Mouse (Mus musculus): ENCODE results near the gene Gm9913. TPM values are rescaled to one million over a fixed set of nuclear protein-coding genes. Genes with fewer than 3 reads are reported as not detected.
A peak's percentile ranks its signal among the peaks of the same experiment; 100 is the strongest.

The Gm9913 gene
- total and polyA plus RNA-seq, 3 experiments, result 0.21 to 0.29 (median 0.23) TPM

DNA sequence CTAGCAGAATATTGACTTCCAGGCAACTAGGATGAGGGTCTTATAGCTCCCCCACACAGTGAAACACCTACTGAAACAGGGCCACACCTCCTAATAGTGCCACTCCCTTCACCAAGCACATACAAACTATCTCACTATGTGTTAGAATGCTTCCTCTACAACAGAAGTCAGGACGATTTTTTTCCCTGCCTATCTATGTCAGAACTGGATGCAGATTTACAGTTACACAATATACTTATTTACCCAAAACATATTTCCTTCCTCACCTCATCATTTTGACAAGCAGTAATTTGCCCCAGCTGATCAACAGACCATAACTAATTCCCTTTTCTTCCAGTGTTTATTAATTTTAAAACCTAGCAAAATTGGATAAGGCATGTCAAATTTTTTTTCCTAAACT is 38.8 kb downstream of the Gm9913 start:
- no peak for TF ChIP-seq POLR2A (IDR thresholded peaks at IDR 0.05; ENCODE audit: insufficient read depth, low read depth, low read length)
- TF ChIP-seq CTCF (IDR thresholded peaks at IDR 0.05), result no peak
- TF ChIP-seq EP300 (IDR thresholded peaks at IDR 0.05; ENCODE audit: insufficient read depth, low read depth, low read length), result no peak
- Histone ChIP-seq H3K9ac (ENCODE audit: low read depth, low read length) (no peak overlapping the region), H3K4me3 (no peak overlapping the region), H3K27ac (no peak overlapping the region), H3K36me3 (ENCODE audit: control insufficient read depth, insufficient read depth, low read length) (no peaks in the 10 kb centered on the region), H3K79me2 (replicated peaks; ENCODE audit: control insufficient read depth, insufficient read depth, low read length) (no peaks in the 10 kb centered on the region), H3K27me3 (ENCODE audit: control insufficient read depth, insufficient read depth, low read length) (no peaks in the 10 kb centered on the region), H3K4me1 (ENCODE audit: control insufficient read depth, insufficient read depth, low read length) (no peaks in the 10 kb centered on the region)
- DNase-seq, result no peak
- WGBS, result 48% methylated on average over 1 of the region's 1 CpGs
- intact Hi-C loops (cut with DNase I), result no loop called here

DNA sequence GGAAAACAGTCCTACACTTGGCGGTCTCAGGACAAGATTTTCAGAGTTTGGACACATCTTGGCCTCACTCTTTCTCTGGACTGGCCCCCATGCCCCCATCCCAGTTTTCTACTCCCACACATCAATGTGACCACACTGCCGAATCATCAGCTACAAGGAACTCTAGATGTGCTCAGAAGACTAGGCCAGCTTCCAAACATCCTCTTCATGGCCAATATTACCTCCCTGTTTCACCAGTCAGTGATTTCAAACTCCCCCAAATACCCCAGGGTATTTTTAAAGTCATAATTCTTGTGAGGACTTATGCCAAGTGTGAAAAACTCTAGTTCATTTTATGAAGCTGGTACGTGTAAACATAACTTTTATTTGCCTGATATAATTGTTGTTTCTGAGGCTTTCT is 40.1 kb downstream of the Gm9913 start:
- TF ChIP-seq CTCF (IDR thresholded peaks at IDR 0.05) (no peak), POLR2A (IDR thresholded peaks at IDR 0.05; ENCODE audit: insufficient read depth, low read depth, low read length) (no peak), EP300 (IDR thresholded peaks at IDR 0.05; ENCODE audit: insufficient read depth, low read depth, low read length) (no peak)
- intact Hi-C loops (cut with DNase I), result no loop called here
- no peak overlapping the region for H3K9ac ChIP-seq (ENCODE audit: low read depth, low read length)

DNA sequence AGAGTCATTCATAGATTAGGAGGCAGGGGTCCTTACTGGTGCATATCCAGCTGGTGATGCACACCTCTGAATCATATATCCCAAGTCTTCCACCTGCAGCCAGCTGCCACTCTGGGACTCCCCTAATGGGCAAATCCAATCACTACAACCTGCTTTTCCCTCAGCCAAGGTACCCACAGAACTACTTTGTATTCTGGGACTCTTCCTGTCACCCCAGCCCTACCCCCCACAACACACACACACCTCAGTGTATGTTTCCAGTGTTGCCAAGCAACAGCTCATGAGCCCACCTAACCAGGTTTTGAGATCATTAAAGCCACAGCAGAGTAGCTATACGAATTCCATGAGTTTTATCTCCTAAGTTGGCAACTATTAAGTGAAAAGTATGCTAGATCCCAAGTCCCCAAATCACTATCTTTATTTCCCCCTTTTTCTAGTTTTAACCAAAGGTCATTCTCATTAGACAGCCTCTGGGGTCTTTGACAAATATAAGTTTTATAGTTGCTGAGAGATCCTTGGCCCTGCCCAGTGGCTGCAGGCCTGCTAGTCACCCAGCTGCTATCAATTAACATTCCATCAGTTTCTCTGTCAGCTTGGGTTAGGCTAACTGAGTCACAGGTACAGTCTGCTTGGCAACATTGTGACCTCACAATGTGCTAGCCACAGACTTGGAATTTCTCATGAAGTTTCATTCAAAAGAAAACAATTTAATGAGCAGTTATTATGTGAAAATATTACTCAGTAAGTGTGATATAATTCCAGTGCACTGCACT is 44.1 kb downstream of the Gm9913 start:
- TF ChIP-seq EP300 (IDR thresholded peaks at IDR 0.05; ENCODE audit: insufficient read depth, low read depth, low read length), result no peak
- no peak for TF ChIP-seq CTCF (IDR thresholded peaks at IDR 0.05)
- TF ChIP-seq POLR2A (IDR thresholded peaks at IDR 0.05; ENCODE audit: insufficient read depth, low read depth, low read length), result no peak
- no peaks in the 10 kb centered on the region for H3K4me1 ChIP-seq (ENCODE audit: control insufficient read depth, insufficient read depth, low read length)
- no peak overlapping the region for H3K4me3 ChIP-seq
- H3K27ac ChIP-seq, result no peak overlapping the region
- no peaks in the 10 kb centered on the region for H3K79me2 ChIP-seq (replicated peaks; ENCODE audit: control insufficient read depth, insufficient read depth, low read length)
- DNase-seq, result no peak
- no peak overlapping the region for H3K9ac ChIP-seq (ENCODE audit: low read depth, low read length)
- H3K36me3 ChIP-seq (ENCODE audit: control insufficient read depth, insufficient read depth, low read length), result no peaks in the 10 kb centered on the region
- 87% methylated on average over 1 of the region's 1 CpGs for WGBS
- no peaks in the 10 kb centered on the region for H3K27me3 ChIP-seq (ENCODE audit: control insufficient read depth, insufficient read depth, low read length)
- intact Hi-C loops (cut with DNase I), result no loop called here

More for the DNA sequence above, 40.1 kb downstream of the Gm9913 start:
- Histone ChIP-seq H3K36me3 (ENCODE audit: control insufficient read depth, insufficient read depth, low read length) (no peaks in the 10 kb centered on the region), H3K27ac (no peak overlapping the region), H3K79me2 (replicated peaks; ENCODE audit: control insufficient read depth, insufficient read depth, low read length) (no peaks in the 10 kb centered on the region), H3K4me3 (no peak overlapping the region), H3K27me3 (ENCODE audit: control insufficient read depth, insufficient read depth, low read length) (no peaks in the 10 kb centered on the region), H3K4me1 (ENCODE audit: control insufficient read depth, insufficient read depth, low read length) (no peaks in the 10 kb centered on the region)
- no peak for DNase-seq
- WGBS, result 88% methylated on average over 3 of the region's 3 CpGs

DNA sequence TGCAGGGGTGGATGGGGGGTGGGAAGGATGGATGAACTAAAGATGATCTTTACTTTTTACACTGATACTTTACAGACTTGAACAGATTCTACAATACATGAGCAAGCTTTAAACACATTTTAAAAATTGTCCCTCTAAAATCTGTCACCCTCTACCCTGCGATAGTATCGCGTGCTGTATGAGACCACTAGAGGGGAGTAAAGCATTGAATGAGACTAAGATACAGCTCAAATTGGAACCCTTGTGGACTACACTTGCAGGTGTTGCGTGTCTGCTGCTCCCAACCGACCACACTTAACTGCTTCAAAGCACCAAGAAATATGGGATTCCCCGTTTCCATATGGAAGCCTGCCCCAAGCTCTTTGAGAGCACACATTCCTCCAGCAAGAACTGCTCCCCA is 50.9 kb downstream of the Gm9913 start:
- Histone ChIP-seq H3K36me3 (ENCODE audit: control insufficient read depth, insufficient read depth, low read length) (no peaks in the 10 kb centered on the region), H3K9ac (ENCODE audit: low read depth, low read length) (no peak overlapping the region), H3K27me3 (ENCODE audit: control insufficient read depth, insufficient read depth, low read length) (no peaks in the 10 kb centered on the region), H3K4me3 (no peak overlapping the region), H3K4me1 (ENCODE audit: control insufficient read depth, insufficient read depth, low read length) (peaks cover 2% of the 10 kb centered on the region), H3K27ac (no peak overlapping the region), H3K79me2 (replicated peaks; ENCODE audit: control insufficient read depth, insufficient read depth, low read length) (no peaks in the 10 kb centered on the region)
- TF ChIP-seq EP300 (IDR thresholded peaks at IDR 0.05; ENCODE audit: insufficient read depth, low read depth, low read length), result no peak
- peak; percentile 37 for TF ChIP-seq CTCF (IDR thresholded peaks at IDR 0.05)
- TF ChIP-seq POLR2A (IDR thresholded peaks at IDR 0.05; ENCODE audit: insufficient read depth, low read depth, low read length), result no peak
- WGBS, result 75% methylated on average over 6 of the region's 6 CpGs
- intact Hi-C loops (cut with DNase I), result no loop called here
- no peak for DNase-seq

Other genes starting within 250 kb of the Gm9913 start
- 10 to 100 TPM; 28.8 to 43.9 TPM for gene Fbn1, start 2.9 kb downstream of the Gm9913 start, total RNA-seq (2021)
- gene Fbn1, start 2.9 kb downstream of the Gm9913 start, polyA plus RNA-seq (2012; rRNA removed), result 15.0 and 27.6 TPM in 2 replicates
- 1 to 10 TPM; 1.4 TPM for gene Cep152, start 120.0 kb downstream of the Gm9913 start, total RNA-seq (2021)
- 0.51 and 1.2 TPM in 2 replicates for gene Cep152, start 120.0 kb downstream of the Gm9913 start, polyA plus RNA-seq (2012; rRNA removed)
- 10 to 100 TPM; 44.3 to 45.7 TPM for gene Eid1, start 168.0 kb downstream of the Gm9913 start, total RNA-seq (2021)
- 12.6 and 16.0 TPM in 2 replicates for gene Eid1, start 168.0 kb downstream of the Gm9913 start, polyA plus RNA-seq (2012; rRNA removed)
- under 1 TPM; 0.44 to 0.77 TPM for gene Shc4, start 219.1 kb downstream of the Gm9913 start, total RNA-seq (2021)
- gene Shc4, start 219.1 kb downstream of the Gm9913 start, polyA plus RNA-seq (2012; rRNA removed), result 0.31 and 0.38 TPM in 2 replicates